Mouse (Mus musculus): Measurements from ENCODE around the gene Hoxd10.

The Hoxd10 gene

GRCm38 (mm10) chr2:74730331-74730730, 38.6 kb downstream of the Hoxd10 start:
- DNase-seq (ENCODE audit: low read depth, low spot score): no peak

DNA sequence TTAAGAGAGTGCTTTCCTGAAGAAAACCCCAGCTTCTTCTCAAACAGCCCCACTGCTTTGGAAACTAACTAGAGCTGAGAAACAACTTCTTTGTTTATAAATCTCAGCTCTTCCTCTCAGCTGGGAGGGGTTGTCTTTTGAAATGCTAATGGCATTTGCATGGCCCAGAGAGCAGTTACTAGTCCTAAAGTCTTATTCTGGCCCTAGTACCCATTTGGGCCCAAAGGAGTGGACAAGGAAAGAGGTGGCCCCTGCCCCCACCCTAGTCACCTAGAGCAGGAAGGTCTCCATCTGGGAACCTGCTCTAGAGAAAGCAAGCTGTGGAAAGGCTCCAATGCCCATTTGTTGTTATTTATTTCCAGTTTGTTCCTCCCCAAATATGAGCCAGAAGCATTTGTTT, 39.3 kb downstream of the Hoxd10 start:
- DNase-seq (ENCODE audit: low read depth, low spot score): no peak

GRCm38 (mm10) chr2:74731799-74732512, 40.2 kb downstream of the Hoxd10 start:
- DNase-seq (ENCODE audit: low read depth, low spot score): no peak

GRCm38 (mm10) chr2:74732513-74733316, 41.0 kb downstream of the Hoxd10 start:
- no peak for DNase-seq (ENCODE audit: low read depth, low spot score)

- no peak for DNase-seq (ENCODE audit: low read depth, low spot score)
These were observed 41.6 kb downstream of the Hoxd10 start for GRCm38 (mm10) chr2:74733317-74733661.

GRCm38 (mm10) chr2:74733765-74734164, 42.0 kb downstream of the Hoxd10 start:
- no peak for DNase-seq (ENCODE audit: low read depth, low spot score)

DNA sequence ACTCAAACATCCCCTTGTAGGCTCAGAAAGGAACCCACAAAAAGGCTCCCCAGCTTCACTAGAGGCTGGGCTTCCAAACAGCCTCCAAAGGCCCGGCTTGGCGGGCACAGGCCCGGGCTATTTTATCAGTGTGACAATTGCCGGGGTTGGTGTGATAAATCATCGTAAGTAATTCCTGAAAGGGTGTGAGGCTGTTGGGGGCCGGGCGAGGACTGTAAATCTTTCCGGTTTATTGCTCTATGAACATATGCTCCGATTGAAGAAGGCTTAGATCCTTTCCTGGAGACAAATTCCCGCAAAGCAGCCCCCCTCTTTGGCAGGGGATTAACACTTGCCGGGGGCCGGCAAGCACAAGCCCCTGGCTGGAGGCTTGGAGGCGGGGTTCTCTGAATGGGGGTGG, 42.7 kb downstream of the Hoxd10 start:
- DNase-seq (ENCODE audit: low read depth, low spot score): no peak

DNA sequence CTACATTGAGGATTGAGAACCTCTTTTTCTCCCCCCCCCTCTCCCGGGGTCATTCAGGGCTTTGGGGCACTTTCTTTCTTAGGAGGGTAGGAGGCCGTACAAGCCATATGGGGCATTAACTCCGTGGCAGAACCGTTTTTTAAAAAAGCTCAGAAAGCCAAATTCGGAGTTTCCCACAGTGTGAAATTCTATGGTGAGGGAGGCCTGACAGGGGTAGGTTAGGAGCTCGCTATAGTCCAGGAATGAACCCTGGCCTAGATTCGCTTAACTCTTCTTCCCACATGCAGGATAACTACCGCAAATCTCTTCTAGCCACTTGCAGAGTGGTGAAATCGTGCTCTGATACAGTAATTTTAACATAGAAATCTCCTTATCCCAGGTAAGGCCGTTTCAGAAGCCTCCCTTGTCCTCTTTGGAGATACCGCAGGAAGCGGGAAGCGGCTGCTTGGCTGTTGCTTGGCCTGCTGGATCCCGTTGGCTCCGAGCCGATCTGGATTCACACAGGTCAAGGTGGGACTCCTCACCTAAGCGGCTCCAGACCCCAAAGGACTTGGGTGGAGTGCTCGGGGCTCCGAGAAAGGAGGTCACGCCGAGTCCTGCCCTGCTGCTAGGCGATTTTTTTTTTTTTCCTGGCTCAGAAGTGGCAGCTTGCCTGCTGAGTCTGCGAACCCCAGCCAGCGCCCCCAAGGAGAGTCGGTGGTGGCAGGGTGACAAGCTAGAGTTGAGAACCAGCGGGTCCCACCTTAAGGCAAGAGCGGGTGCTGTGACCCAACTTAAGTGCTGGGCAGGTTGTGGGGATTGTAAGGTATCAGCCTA, 43.5 kb downstream of the Hoxd10 start:
- no peak for DNase-seq (ENCODE audit: low read depth, low spot score)

- DNase-seq (ENCODE audit: low read depth, low spot score): no peak
These were observed 44.3 kb downstream of the Hoxd10 start for GRCm38 (mm10) chr2:74735851-74736687.

GRCm38 (mm10) chr2:74736688-74737577, 45.2 kb downstream of the Hoxd10 start:
- no peak for DNase-seq (ENCODE audit: low read depth, low spot score)

GRCm38 (mm10) chr2:74737578-74738070, 45.9 kb downstream of the Hoxd10 start:
- no peak for DNase-seq (ENCODE audit: low read depth, low spot score)

DNA sequence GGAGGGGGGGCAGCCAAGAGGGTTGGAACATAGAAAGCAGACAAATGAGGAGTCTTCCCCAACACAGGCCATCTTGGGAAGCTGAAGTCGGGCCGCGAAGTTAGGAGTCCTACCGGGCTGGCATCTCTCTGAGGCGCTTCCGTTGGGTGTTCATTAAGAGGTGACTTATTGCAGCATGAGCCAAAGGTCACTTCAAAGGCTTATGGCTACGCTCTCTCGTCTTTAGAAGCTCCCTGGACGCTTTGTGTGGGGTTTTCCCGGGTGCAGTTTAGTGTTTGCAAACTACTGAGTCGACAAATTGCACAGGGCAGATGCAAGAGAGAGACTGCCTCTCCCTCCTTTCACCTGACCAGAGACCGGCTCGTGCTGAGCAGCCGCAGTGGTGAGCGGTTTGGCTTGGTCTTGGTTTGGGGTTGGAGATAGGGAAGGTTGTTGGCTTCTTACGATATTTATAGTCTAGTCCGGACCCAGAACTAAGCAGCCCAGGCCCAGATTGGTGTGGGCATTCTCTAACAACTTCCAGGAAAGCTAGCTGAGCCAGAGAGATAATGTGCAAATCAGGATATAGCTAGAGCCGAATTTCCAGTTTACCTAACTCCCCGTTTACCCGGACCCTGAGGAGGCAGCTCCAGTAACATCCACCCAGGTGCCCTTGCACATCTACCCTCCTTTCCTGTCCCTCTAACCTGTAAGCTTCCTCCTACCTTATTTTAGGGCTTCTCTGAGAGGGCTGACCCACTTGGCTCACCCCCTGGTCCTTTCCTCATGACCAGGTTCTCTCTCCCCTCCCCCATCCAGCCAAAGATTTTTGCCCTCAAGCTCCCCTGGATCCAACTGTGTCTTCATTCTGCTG, 47.1 kb downstream of the Hoxd10 start:
- DNase-seq (ENCODE audit: low read depth, low spot score): no peak

DNA sequence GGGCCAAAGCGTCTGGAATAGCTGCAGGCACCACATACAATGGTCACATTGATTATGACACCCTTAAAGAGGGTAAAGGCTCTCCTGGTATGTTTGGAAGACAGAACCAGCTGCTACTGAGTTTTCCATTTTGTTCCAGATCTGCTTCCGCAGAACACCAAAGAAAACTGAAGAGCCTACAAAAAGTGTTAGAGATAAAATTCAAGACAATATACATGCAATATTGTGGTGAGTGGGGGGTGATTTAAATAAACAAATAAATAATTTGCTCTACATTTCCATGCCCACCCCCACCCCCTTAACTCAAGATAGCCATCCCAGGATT, 47.7 kb downstream of the Hoxd10 start:
- no peak for DNase-seq (ENCODE audit: low read depth, low spot score)

- no peak for DNase-seq (ENCODE audit: low read depth, low spot score)
These were observed 48.1 kb downstream of the Hoxd10 start for GRCm38 (mm10) chr2:74739869-74740268.

DNA sequence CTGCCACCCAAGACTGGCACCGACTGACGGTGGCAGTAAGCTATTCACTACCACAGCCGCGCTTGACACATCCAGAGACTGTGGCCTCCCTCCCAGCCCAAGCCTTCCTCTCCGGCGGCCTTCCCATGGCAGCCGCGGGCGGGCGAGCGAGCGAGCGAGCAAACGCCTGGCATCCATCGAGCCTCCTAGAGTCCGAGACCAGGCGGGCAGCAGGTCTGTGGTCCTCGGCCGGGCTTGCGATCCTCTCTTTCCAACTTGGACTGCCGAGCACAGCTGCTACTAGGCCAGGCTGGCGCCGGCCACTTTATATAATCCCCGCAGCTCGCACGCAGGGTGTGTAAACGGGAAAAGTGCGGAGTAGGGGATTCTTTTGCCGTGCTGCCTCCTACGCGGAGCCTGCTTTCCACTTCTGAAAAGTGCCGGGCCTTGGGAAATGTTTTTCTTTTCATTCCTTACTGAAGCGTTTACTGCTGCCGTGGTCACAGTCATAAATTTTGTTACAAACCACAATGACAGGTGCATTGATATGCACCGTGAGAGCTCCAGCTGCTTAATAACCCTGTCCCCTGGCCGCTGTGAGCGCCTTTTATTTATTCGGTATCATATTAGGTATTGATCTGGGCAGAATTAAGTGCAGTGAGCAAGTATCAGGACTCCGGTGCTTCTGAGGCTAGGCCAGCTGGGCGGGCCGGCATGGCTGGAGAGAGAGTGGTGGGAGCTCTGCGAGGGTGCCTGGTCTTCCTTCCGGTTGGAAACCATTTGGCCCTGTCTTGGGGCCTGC, 48.8 kb downstream of the Hoxd10 start:
- DNase-seq (ENCODE audit: low read depth, low spot score): no peak

- DNase-seq (ENCODE audit: low read depth, low spot score): no peak
These were observed 49.7 kb downstream of the Hoxd10 start for GRCm38 (mm10) chr2:74741252-74741978.

DNA sequence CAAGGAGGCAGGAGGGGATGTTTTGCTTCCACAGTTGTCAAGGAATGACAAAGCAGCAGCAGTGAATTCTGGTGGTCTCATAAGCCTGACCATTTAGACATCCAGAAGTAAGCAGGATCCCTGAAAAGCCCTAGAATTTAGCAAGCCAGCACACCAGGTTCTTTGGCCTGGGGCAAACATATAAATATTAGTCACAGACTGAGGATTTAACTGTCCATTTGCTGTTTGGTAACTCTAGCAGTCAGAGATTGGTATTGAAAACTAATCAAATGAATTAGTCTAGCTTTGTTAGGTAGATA, 50.2 kb downstream of the Hoxd10 start:
- no peak for DNase-seq (ENCODE audit: low read depth, low spot score)

Data from 3T3-L1 (cell line).